Mouse (Mus musculus): ENCODE measurements at regions not wholly inside any gene's neighbourhood (a gene's known extent, or its start where the extent isn't known, plus 50 kb on each side); places are given as distances from the start of the nearest gene placed in this dataset.

Small RNAs in the stretch of these regions (microRNA-seq; reads per million reads assigned to microRNA genes)
- gene Mir710: 0 reads per million in 2 experiments

Measured in left cerebral cortex, postnatal 25 days (tissue).